Mouse (Mus musculus): ENCODE results near the gene Mfsd4a.

DNA sequence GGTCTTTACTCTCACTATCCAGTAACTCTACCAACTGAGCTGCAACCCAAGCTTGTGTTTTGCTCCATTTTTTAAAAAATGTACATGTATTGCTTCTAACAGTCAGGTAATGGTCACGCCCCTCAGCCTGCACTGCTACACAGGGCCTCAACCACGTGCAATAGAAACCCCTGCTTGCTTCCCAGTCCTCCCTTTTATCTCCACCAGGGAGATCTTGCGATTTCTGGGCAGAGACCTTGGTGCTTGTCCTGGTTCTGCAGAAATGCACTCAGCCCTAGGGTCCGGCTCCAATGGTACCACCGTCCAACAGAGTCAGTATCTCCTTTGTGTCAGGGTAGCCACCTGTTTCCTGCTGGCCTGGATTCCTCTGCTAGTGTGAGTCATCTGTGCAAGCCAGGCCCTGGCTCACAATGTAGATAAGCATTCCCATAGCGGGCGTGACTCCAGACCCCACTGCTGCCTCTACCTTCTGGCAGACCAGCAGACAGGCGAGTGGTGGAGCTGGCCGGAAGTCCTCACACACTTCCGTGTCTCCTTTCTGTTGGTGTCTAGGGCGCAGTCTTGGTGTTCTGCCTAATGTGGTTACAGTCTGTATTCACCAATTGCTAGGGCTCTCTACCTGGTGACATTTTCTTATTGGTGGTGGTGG is 27.6 kb upstream of the Mfsd4a start:
- TF ChIP-seq POLR2A (IDR thresholded peaks at IDR 0.05; ENCODE audit: borderline replicate concordance, low read depth, low read length), result no peak
- no peak for TF ChIP-seq CTCF (IDR thresholded peaks at IDR 0.05; ENCODE audit: low read depth, low read length)
